Mouse (Mus musculus) kidney, embryonic 14.5 days (tissue): ENCODE measurements around the gene Arrdc1. TPM values are rescaled to one million over a fixed set of nuclear protein-coding genes. Genes with fewer than 3 reads are reported as not detected.

ENCODE experiments used
- ATAC-seq: fragments of 200-750 bp; cut with Nextera tagmentation; 2 replicates; pipeline ENCODE4 v1.8.0; 2017; ENCODE audit warnings: moderate number of reproducible peaks, mild to moderate bottlenecking, moderate TSS enrichment, moderate library complexity; ENCODE audit not compliant: low FRiP score, low TSS enrichment
- H3K27ac ChIP-seq: fragments of 300-500 bp; sonication (generic); 2 replicates; pipeline ENCODE4 v1.5.1; 2014; ENCODE audit warnings: low read depth, mild to moderate bottlenecking, low read length, moderate library complexity, mixed read lengths
- H3K27me3 ChIP-seq: fragments of 300-500 bp; sonication (generic); 2 replicates; pipeline ENCODE4 v1.6.1; 2014; ENCODE audit warnings: mild to moderate bottlenecking, low read length; ENCODE audit not compliant: control insufficient read depth, insufficient read depth
- H3K36me3 ChIP-seq: fragments of 300-500 bp; sonication (generic); 2 replicates; pipeline ENCODE4 v1.6.1; 2014; ENCODE audit warnings: low read length, mixed read lengths; ENCODE audit not compliant: control insufficient read depth, insufficient read depth
- H3K4me1 ChIP-seq: fragments of 300-500 bp; sonication (generic); 2 replicates; pipeline ENCODE4 v1.6.1; 2014; ENCODE audit warnings: low read length, mixed read lengths; ENCODE audit not compliant: control insufficient read depth, insufficient read depth
- H3K4me2 ChIP-seq: fragments of 300-500 bp; sonication (generic); replicated peaks from 2 replicates; pipeline ENCODE4 v1.6.1; 2014; ENCODE audit warnings: low read depth, mild to moderate bottlenecking, low read length
- H3K4me3 ChIP-seq: fragments of 300-500 bp; sonication (generic); 2 replicates; pipeline ENCODE4 v1.5.1; 2014; ENCODE audit warnings: mild to moderate bottlenecking, low read length
- H3K9ac ChIP-seq: fragments of 300-500 bp; sonication (generic); 2 replicates; pipeline ENCODE4 v1.6.1; 2014; ENCODE audit warnings: low read depth, mild to moderate bottlenecking, low read length, moderate library complexity
- H3K9me3 ChIP-seq: fragments of 300-500 bp; sonication (generic); 2 replicates; pipeline ENCODE4 v1.6.1; 2016; ENCODE audit warnings: low read length; ENCODE audit not compliant: control insufficient read depth
- whole genome bisulfite sequencing: fragments of 180-500 bp; shearing (Covaris S2); extraction: QIAGEN DNeasy Blood & Tissue Kit; methylation state at CpG from one replicate; pipeline ENCODE4 v1.1.7; 2014; 5-methylcytosine and 5-hydroxymethylcytosine counted together
- polyA plus RNA-seq: library from polyadenylated mRNA; unstranded; fragments of >200 nt; fragmentation: Nextera tagmentation; extraction: Ambion mirVana; gene quantifications from 2 replicates; pipeline ENCODE4 v1.2.1, GENCODE M21; 2014

The Arrdc1 gene
- polyA plus RNA-seq, 1 experiment from 2014 or later: 40.3 TPM

DNA sequence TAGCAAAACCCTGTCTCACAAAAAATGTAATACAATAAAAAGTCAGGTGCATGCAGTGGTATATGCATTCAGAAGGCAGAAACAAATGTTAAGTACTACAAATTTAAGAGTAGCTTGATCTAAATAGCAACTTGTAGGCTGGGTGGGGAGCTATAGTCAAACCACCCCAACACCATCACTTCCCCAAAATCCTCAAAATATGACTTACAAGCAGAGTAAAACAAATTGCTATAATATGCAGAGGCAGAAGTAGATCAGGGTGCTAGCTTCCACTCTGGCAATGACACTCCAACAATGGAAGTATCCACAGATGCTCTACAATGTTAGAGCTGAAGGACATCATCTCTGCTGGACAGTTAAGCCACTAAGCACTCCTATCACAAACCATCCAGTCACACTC is 22.5 kb downstream of the Arrdc1 start:
- ATAC-seq: no peak
- Histone ChIP-seq H3K4me3 (no peak overlapping the region), H3K4me2 (no peak overlapping the region), H3K9ac (no peak overlapping the region), H3K36me3 (peaks cover 3% of the 10 kb centered on the region; the same call in 1 of the 2 replicates), H3K27ac (no peak overlapping the region), H3K4me1 (peaks cover 1% of the 10 kb centered on the region), H3K9me3 (no peaks in the 10 kb centered on the region), H3K27me3 (no peaks in the 10 kb centered on the region)

DNA sequence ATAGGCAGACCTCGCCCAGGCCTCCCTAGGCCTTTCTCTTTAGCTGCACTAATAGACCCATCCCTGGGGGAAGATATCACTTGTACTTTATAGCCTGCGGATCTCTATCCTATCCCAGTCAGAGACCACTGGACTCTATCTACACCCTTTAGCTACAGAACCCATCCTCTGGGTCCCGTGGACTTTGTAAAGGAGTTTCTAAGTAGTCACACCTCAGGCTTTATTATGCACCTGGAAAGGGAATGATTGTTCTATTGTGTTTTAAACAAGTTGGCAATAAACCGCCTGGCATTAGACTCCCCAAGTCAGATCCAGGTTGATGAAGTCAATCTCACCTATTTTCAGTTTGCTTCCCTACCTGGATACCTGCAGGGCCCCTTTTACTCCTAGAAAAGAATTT is 22.9 kb downstream of the Arrdc1 start:
- Histone ChIP-seq H3K4me1 (no peaks in the 10 kb centered on the region; the same call in 1 of the 2 replicates), H3K36me3 (peaks cover 3% of the 10 kb centered on the region; the same call in 1 of the 2 replicates), H3K4me3 (no peak overlapping the region), H3K27ac (no peak overlapping the region), H3K9me3 (no peaks in the 10 kb centered on the region), H3K9ac (no peak overlapping the region), H3K4me2 (no peak overlapping the region), H3K27me3 (no peaks in the 10 kb centered on the region)
- no peak for ATAC-seq
- WGBS: 87% methylated on average over 4 of the region's 4 CpGs

DNA sequence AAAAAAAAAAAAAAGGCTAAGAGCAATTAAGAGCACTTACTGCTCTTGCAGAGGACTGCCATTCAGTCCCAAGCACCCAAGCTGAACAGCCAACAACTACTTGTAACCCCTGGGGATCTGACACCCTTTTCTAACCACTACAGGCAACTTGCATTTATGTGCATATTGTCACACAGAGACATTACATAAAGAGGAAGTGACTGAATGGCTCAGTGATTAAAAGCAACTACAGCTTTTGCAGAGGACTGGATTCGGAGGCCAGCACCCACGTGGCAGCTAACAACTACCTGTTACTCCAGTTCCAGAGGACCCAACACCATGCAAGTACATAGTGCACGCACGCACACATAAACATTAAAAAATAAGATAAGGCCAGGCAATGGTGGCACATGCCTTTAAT is 24.6 kb downstream of the Arrdc1 start:
- Histone ChIP-seq H3K4me2 (no peak overlapping the region), H3K27me3 (no peaks in the 10 kb centered on the region), H3K36me3 (peaks cover 3% of the 10 kb centered on the region; the same call in 1 of the 2 replicates), H3K27ac (no peak overlapping the region), H3K4me1 (peaks cover 15% of the 10 kb centered on the region), H3K4me3 (no peak overlapping the region), H3K9ac (no peak overlapping the region), H3K9me3 (no peaks in the 10 kb centered on the region)
- 88% methylated on average over 4 of the region's 4 CpGs for WGBS
- ATAC-seq: no peak

DNA sequence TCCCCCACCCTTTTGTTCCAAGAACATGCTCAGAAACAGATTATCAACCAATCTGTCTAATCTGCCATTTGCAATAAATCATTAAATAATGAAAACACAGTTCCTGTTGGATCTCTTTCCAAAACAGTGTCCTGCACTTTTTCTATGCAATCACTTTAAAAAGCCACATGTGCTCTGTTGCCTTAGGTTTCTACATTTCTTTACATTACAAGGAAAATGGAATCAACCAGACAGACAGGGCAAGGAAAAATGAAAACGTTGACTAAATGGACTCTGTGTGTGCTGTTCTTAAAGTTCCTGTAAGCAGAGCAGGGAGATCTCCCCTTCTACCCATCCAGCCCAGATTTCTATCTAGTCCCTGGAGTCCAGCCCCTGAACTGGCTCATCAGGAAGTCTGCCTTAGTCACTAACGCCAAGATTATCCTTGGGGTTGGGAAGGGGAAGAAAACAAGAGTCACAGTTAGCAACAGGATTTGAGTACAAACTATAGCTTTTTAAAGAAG is 29.3 kb downstream of the Arrdc1 start:
- Histone ChIP-seq H3K27ac (peak overlapping the region; percentile 55; the same call in 1 of the 2 replicates), H3K4me1 (peaks cover 18% of the 10 kb centered on the region), H3K4me3 (no peak overlapping the region), H3K9ac (peak overlapping the region; percentile 34; the same call in 1 of the 2 replicates), H3K4me2 (no peak overlapping the region), H3K27me3 (no peaks in the 10 kb centered on the region), H3K36me3 (no peaks in the 10 kb centered on the region; the same call in 1 of the 2 replicates), H3K9me3 (no peaks in the 10 kb centered on the region)
- 18% methylated on average over 2 of the region's 2 CpGs for WGBS
- ATAC-seq: no peak

DNA sequence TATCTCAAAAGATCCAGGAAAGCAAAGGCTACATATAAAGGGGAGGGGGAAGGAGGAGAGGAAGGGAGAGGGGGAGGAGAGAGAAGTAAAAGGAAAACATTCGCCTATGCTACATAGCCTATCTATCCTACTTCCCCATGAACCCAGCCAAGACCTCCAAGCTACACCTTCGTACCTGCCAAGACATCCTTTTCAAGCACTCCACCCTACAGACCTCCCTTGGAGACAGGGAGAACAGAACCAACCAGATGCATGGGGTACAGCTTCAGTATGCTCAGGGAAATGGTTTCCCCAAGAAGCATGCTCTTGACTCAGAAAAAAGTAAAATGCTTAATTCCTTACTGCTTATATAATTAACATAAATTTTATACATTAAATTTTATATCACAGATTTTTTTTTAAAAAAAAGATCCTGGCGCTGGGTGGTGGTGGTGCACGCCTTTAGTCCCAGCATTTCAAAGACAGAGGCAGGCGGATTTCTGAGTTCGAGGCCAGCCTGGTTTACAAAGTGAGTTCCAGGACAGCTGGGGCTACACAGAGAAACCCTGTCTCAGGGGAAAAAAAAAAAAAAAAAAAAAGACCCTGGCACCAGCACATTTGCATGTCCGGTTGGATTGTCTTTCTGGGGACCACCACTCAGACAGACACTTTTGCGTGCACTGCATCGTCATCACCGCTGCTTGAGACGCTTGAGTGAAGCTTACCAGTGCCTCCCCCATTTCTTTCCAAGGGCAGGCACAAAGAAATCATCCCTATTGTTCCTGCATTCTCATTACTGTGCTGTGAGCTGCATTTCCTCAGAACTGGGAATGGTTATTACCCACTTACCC is 30.0 kb downstream of the Arrdc1 start:
- peak overlapping the region; percentile 34; the same call in 1 of the 2 replicates for H3K9ac ChIP-seq
- H3K9me3 ChIP-seq: no peaks in the 10 kb centered on the region
- peaks cover 18% of the 10 kb centered on the region for H3K4me1 ChIP-seq
- no peaks in the 10 kb centered on the region for H3K27me3 ChIP-seq
- H3K4me2 ChIP-seq: no peak overlapping the region
- H3K4me3 ChIP-seq: no peak overlapping the region
- peak overlapping the region; percentile 55; the same call in 1 of the 2 replicates for H3K27ac ChIP-seq
- 56% methylated on average over 11 of the region's 11 CpGs for WGBS
- no peaks in the 10 kb centered on the region; the same call in 1 of the 2 replicates for H3K36me3 ChIP-seq
- ATAC-seq: peak; percentile 72; the same call in 1 of the 2 replicates

DNA sequence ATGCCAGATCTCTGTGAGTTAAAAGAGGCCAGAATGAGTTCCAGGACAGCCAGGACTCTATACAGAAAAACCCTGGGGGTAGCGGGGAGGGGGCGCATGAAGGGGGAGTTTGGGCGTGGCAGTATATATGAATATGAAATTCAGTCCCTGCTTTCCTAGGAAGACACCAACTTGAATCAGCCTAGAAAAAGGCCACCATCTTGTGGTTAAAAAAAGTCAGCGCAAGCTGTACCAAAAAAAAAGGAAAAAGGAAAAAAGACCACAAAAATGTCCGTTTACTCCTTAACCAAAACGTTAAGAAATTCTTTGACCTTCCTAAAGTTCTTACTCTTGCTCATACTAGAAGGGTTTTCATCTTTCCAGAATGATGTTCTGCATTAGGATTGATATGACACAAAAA is 32.1 kb downstream of the Arrdc1 start:
- Histone ChIP-seq H3K27me3 (no peaks in the 10 kb centered on the region), H3K9me3 (no peaks in the 10 kb centered on the region), H3K36me3 (peaks cover 2% of the 10 kb centered on the region; the same call in 1 of the 2 replicates), H3K4me3 (no peak overlapping the region), H3K27ac (no peak overlapping the region), H3K4me1 (peaks cover 18% of the 10 kb centered on the region), H3K4me2 (no peak overlapping the region), H3K9ac (no peak overlapping the region)
- no peak for ATAC-seq
- WGBS: 88% methylated on average over 6 of the region's 6 CpGs

DNA sequence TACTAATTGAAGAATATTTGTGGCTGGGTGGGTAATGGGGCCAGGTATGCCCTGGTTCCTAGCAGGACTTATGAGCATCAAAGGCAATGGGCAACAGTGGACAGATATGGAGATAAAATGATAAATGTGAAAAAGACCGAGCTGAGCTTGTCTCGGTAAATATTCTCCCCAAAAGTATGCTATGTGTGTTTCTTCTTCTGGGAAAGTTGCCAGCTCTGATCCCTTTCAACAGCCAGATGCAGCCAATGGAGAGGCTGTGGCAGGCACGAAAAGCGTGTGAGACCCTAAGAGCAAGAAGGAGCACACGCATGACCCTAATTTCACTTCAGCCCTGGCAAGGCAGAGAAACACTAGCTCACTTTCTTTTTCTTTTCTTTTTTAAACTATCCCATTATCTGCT is 34.0 kb downstream of the Arrdc1 start:
- Histone ChIP-seq H3K4me3 (no peak overlapping the region), H3K9ac (no peak overlapping the region), H3K4me1 (peaks cover 9% of the 10 kb centered on the region), H3K27ac (no peak overlapping the region), H3K9me3 (no peaks in the 10 kb centered on the region), H3K36me3 (peaks cover 2% of the 10 kb centered on the region; the same call in 1 of the 2 replicates), H3K4me2 (no peak overlapping the region), H3K27me3 (no peaks in the 10 kb centered on the region)
- no peak for ATAC-seq
- WGBS: 72% methylated on average over 5 of the region's 5 CpGs

DNA sequence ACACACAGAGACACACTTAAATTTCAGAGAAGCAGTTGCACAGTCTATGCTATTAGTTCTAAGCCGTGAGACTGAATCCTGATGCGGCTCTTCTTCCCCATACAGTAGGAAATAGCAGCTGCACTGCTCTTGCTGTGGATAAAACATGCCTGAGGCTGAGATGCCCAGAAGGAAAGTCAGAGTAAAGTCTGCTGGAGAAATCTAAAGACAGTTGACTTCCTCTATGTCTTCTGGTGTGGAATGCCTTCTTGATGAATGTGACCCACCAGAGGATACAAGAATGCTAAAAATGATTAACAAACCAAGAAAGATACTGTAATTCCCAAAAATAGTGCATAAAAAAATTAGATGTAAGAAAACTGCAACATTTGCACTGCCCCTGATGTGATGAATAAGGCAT is 35.8 kb downstream of the Arrdc1 start:
- 94% methylated on average over 2 of the region's 2 CpGs for WGBS
- ATAC-seq: no peak
- Histone ChIP-seq H3K9ac (no peak overlapping the region), H3K4me1 (no peaks in the 10 kb centered on the region), H3K4me3 (no peak overlapping the region), H3K27ac (no peak overlapping the region), H3K36me3 (peaks cover 2% of the 10 kb centered on the region; the same call in 1 of the 2 replicates), H3K27me3 (no peaks in the 10 kb centered on the region), H3K4me2 (no peak overlapping the region), H3K9me3 (no peaks in the 10 kb centered on the region)

DNA sequence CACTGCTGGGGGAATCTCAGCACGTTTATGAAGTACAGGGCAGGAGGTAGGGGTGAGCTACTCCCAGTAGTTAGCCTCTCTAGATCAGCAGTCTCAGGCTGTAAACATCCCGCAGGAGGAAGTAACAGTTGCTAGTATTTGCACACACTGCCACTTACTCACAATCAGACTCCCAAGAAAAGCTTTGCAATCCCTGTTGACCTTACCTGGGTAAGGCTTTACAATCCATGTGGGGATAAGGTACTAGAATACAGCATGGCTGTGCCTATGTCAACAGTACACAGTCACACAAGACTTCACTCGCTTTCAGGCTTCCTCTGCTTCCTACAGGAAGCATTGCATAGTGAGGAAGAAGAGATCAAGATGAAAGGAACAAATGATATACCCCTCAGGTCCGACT is 38.3 kb downstream of the Arrdc1 start:
- Histone ChIP-seq H3K4me3 (no peak overlapping the region), H3K9me3 (no peaks in the 10 kb centered on the region), H3K27me3 (no peaks in the 10 kb centered on the region), H3K27ac (no peak overlapping the region), H3K4me1 (no peaks in the 10 kb centered on the region), H3K36me3 (peaks cover 2% of the 10 kb centered on the region; the same call in 1 of the 2 replicates), H3K4me2 (no peak overlapping the region), H3K9ac (no peak overlapping the region)
- ATAC-seq: no peak
- 86% methylated on average over 4 of the region's 4 CpGs for WGBS
